Mouse (Mus musculus): ENCODE results near the gene Hsf2bp.
A peak's percentile ranks its signal among the peaks of the same experiment; 100 is the strongest.
"Not testable (repeated sequence)": the region's sequence is repeated elsewhere in the genome, so short reads cannot be mapped to it uniquely, and the experiment has no call there.

The Hsf2bp gene

GRCm38 (mm10) chr17:32035609-32036508, at the start of gene Hsf2bp, which contains the start of gene Rrp1b:
Gene Hsf2bp (minus strand): TSS chr17:32036349.
Gene Rrp1b (plus strand): TSS chr17:32036100.
- DNase-seq = peak; percentile 85

GRCm38 (mm10) chr17:32083351-32083750, 47.2 kb upstream of the Hsf2bp start:
- DNase-seq = no peak

GRCm38 (mm10) chr17:32075164-32075563, 39.0 kb upstream of the Hsf2bp start:
- peak; percentile 54 for DNase-seq

- no peak for DNase-seq
Measured at GRCm38 (mm10) chr17:32074658-32075057, 38.5 kb upstream of the Hsf2bp start.

GRCm38 (mm10) chr17:32073359-32073758, 37.2 kb upstream of the Hsf2bp start:
- DNase-seq = peak; percentile 83

GRCm38 (mm10) chr17:32068810-32069209, 32.7 kb upstream of the Hsf2bp start:
- no peak for DNase-seq

GRCm38 (mm10) chr17:32068381-32068780, 32.2 kb upstream of the Hsf2bp start:
- DNase-seq = no peak

GRCm38 (mm10) chr17:32067541-32067940, 31.4 kb upstream of the Hsf2bp start:
- no peak for DNase-seq

- DNase-seq = not testable (repeated sequence)
Measured at GRCm38 (mm10) chr17:32064762-32065161, 28.6 kb upstream of the Hsf2bp start.

GRCm38 (mm10) chr17:32063654-32064053, 27.5 kb upstream of the Hsf2bp start:
- no peak for DNase-seq

GRCm38 (mm10) chr17:32061219-32061618, 25.1 kb upstream of the Hsf2bp start:
- no peak for DNase-seq

- DNase-seq = no peak
Measured at GRCm38 (mm10) chr17:32059084-32059483, 22.9 kb upstream of the Hsf2bp start.

- no peak for DNase-seq
Measured at GRCm38 (mm10) chr17:32057843-32058242, 21.7 kb upstream of the Hsf2bp start.

GRCm38 (mm10) chr17:32053677-32054076, 17.5 kb upstream of the Hsf2bp start:
- DNase-seq = no peak

GRCm38 (mm10) chr17:32052237-32053080, 16.3 kb upstream of the Hsf2bp start:
- no peak for DNase-seq

GRCm38 (mm10) chr17:32050609-32051008, 14.5 kb upstream of the Hsf2bp start:
- no peak for DNase-seq

GRCm38 (mm10) chr17:32049914-32050313, 13.8 kb upstream of the Hsf2bp start:
- DNase-seq = no peak

- DNase-seq = no peak
Measured at GRCm38 (mm10) chr17:32048351-32048750, 12.2 kb upstream of the Hsf2bp start.

- no peak for DNase-seq
Measured at GRCm38 (mm10) chr17:32046541-32046940, 10.4 kb upstream of the Hsf2bp start.

- DNase-seq = no peak
Measured at GRCm38 (mm10) chr17:32040263-32040662, 4.1 kb upstream of the Hsf2bp start.

- no peak for DNase-seq
Measured at GRCm38 (mm10) chr17:32036509-32037438, 625 bp upstream of the Hsf2bp start.

- no peak for DNase-seq
Measured at GRCm38 (mm10) chr17:32034322-32034721, 1.8 kb downstream of the Hsf2bp start.

Measured in kidney, postnatal 14 days (tissue).